Mouse (Mus musculus) adipose tissue, adult 10 weeks (tissue): ENCODE data around the gene Esp6. TPM values are rescaled to one million over a fixed set of nuclear protein-coding genes. Genes with fewer than 3 reads are reported as not detected.

ENCODE experiments used
- polyA plus RNA-seq: library from polyadenylated mRNA; stranded (reverse); fragments of 350-450 nt; fragmentation: Illumina TruSeq; extraction: RNeasy Lipid Tissue Mini Kit (QIAGEN cat#74804); gene quantifications from one replicate; pipeline ENCODE4 v1.2.3, GENCODE M21; 2014; ENCODE audit warnings: low read depth, low replicate concordance

The Esp6 gene
- not detected for polyA plus RNA-seq

DNA sequence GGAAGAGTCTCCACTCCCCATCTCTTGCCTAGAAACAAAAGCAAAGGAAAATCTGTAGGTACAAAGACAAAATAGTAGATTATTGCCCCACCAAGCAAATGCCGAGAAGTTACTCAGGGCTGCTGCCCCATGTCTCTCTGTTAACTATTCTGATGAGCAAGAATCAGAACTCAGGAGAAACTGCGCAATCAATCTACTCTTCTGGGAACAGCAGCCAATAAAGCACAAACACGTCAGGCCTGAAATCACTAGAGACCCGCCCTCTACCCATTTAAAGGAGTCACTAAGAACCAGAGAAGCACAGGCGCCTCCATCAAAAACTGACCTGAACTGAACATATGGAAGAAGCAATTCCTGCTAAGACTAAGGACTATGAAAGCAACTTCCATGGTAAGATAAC is at the start of gene Esp6:
Gene Esp6, plus strand, starts transcription at position 301 of the 400 bp plus-strand sequence.

DNA sequence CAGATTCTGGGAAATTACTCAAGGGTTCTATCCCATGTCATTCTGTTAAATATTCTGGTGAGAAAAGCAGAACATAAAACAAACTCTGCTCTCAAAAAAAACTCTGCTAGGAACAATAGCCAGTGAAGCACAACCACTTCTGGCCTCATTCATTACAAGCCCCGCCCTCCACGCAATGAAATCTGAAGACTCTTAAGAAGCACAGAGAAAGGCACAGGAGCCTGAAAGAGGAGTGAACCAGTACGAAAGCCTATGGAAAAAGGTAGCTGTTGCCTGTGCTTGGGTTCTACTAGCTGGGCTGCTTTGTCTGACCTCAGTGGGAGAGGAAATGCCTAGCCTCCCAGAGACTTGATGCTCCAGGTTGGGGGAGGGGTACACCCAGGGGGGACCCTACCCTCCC is 41.5 kb upstream of the Esp6 start, which contains the start of gene Esp8:
Gene Esp8, plus strand, starts transcription at position 205 of the 400 bp plus-strand sequence.

DNA sequence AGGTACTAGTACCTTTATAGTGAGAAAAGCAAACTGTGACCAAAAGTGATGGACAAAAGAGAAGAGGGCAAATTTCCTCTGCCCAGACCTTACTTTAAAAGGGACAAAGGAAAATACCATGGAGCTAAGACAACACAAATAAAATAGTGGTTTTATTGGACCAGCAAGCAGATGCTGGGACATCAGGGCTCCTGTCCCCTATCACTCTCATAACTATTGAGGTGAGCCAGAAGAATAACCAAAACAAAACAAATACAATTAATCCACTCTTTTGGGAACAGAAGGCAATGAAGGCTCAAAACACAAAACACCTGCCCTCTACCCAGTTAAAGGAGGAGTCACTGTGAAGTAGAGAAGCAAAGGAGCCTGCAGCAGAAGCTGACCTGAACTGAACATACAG is 37.0 kb downstream of the Esp6 start, which contains the start of gene Esp4:
Gene Esp4, plus strand, starts transcription at position 301 of the 400 bp plus-strand sequence.

Other genes with a start within 250 kb of the Esp6 start
- 4,835 TPM for gene Crisp1, start 242.3 kb upstream of the Esp6 start, polyA plus RNA-seq
- not detected for gene Esp8, start 41.5 kb upstream of the Esp6 start, polyA plus RNA-seq
- gene Esp4, start 37.1 kb downstream of the Esp6 start, polyA plus RNA-seq: not detected
- gene Esp3, start 70.6 kb downstream of the Esp6 start, polyA plus RNA-seq: not detected
- gene Esp1, start 165.6 kb downstream of the Esp6 start, polyA plus RNA-seq: not detected
- gene Crisp2, start 245.5 kb downstream of the Esp6 start, polyA plus RNA-seq: 72.0 TPM
- not detected for gene Rhag, start 249.6 kb downstream of the Esp6 start, polyA plus RNA-seq